Mouse (Mus musculus): ENCODE results near the gene Gpr21.

GRCm38 (mm10) chr2:37530766-37531165 lies 14.6 kb downstream of the Gpr21 start:
- no peak for TF ChIP-seq CTCF (IDR thresholded peaks at IDR 0.05; ENCODE audit: insufficient read depth, low read depth, low read length)
- no peak for TF ChIP-seq POLR2A (IDR thresholded peaks at IDR 0.05; ENCODE audit: insufficient read depth, low read depth, low read length)

Data from olfactory bulb, adult 2 months (tissue).